Mouse (Mus musculus) kidney, postnatal 4 days (tissue): ENCODE results near the gene AW822073.

Experiments used
- DNase-seq, 2 experiments: peaks; one replicate each; pipeline ENCODE4 v3.0.0; 2021; ENCODE audit warnings: mixed read lengths in 2 of 2

The AW822073 gene

DNA sequence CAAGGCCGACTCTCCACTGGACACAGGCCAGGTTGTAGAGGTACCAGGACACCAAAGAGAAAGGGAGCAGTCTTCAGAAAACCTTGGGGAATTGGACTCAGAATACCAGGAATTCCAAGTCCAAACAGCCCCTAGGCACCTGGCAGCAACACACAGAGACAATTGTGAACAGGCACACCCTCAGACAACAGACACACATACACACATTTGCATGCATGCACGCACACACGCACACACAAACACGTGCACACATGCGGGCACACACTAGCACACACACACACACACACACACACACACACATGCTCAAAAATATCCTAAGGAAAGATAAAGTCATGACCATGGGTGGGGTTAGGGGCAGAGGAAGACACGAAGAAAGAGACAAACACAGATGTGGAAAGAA, 4.0 kb downstream of the AW822073 start:
- DNase-seq, result peak in 1 of 2 experiments; percentile 30

DNA sequence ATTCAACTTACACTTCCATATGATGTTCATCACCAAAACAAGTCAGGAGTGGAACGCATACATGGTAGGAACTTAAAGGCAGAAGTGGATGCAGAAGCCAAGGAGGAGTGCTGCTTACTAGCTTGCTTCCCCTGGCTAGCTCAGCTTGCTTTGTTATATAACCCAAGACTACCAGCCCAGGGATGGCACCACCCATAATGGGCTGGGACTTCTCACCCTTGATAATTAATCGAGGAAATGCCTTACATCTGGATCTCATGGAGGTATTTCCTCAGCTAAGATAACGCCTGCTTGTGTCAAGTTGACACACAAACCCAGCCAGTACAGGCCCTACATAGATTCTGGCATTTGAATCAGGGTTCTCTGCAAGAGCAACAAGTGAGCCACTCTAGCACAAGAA, 7.4 kb downstream of the AW822073 start:
- no peak for DNase-seq

DNA sequence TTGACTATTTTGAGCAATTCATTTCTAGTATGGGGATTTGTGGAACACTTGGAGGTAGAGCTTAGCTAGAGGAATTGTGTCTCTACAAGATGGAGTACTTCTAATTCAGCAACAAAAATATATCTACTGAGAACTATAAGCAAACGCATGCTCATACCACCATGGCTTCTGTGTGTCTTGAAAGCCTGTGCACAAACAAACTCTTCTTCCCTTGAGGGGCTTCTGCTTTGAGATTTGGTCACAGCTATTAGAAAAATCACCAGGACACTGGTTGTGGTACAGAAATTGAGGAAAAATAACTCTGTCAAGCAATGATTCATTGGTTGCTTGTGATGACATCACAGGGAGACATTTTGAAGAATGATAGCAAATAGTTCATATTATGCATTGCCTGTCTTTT, 9.4 kb downstream of the AW822073 start:
- no peak for DNase-seq

DNA sequence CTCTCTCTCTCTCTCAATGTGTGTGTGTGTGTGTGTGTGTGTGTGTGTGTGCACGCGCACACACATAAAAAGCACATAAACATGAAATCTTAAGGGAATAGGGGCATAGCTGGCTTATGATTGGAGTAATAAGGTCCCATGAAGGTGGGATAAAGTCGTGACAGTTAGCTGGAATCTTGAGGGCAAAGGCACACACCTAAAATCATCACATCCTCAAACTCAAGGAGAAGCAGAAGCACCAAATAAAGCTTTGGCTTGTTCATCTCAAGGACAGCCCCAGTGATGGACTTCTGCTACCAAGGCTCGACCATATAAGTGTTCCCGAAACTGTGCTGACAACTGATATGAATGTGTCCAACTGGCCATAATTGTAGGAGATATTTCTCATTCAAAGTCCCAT, 9.8 kb downstream of the AW822073 start:
- DNase-seq, result no peak

DNA sequence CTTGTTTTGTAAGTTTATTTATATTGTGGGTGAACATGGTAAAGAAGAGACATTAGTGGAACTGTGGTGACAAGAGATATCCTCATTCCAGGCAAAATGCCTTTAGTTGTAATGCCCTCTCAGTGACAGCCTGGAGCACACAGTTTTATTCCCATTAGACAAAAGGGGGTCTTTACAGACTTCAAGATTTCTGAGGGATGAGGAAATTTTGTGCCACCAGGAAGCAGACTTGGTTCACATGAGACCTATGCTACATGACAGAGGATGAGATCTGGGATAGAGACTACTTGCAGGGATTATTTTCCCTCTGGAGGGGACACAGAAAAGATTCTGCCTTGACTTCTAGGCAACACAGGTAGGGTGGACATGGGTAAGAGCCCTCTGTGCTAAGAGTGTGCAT, 10.2 kb downstream of the AW822073 start:
- no peak for DNase-seq

DNA sequence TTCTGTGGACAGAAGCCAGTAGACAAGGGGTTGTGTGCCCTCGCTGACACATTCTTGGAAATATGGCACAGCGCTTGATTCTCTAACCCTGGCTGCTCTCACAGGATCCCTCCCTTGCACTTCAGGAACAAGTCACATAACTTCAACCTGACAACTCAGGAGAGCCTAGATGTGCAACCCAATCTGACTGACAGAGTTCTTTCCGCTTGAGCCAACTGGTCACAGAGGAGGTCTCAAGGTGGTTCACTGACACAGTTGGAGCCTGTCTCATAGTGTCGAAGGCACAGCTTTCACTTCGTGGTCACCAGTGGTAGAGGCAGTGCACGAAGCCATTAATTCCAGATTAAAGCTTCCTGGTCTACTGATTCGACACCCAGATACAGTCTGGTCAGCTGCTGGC, 12.5 kb downstream of the AW822073 start:
- DNase-seq, result no peak

DNA sequence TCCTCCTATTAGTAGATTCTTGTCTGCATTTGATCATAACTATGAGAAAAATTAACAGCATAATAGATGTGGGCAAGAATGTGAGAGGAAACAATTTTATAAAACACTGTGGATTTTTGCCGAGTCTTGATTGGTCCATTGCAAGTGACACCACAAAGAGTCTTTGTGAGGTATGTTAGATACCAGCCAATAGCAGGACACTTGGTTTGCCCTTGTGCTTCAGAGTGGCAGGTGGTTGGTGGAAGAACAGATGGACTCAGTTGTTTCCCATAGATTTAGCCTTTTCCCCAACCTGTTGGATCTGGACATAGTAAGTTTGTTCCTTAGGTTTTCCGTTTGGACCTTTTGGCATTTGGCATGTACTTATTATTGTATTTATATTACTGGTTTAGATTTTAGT, 13.5 kb downstream of the AW822073 start:
- DNase-seq, result no peak

DNA sequence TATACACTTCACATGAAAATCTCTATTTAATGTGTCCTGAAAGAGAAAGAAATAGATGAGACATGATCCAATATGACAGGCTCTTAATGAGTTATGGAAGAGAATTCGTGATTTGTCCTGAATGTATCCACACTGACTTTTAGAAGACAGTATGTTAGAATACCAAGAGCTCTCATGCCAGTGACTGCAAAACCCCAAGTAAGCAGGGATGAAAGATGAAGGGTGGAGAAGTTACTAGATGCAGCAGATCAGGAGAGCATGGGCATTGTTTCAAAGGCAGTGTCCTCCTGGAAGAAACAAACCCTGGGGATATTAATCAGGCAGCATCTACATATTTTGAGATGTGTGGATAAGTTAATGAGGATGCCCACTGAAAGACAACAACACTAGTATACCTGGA, 14.2 kb downstream of the AW822073 start:
- no peak for DNase-seq

DNA sequence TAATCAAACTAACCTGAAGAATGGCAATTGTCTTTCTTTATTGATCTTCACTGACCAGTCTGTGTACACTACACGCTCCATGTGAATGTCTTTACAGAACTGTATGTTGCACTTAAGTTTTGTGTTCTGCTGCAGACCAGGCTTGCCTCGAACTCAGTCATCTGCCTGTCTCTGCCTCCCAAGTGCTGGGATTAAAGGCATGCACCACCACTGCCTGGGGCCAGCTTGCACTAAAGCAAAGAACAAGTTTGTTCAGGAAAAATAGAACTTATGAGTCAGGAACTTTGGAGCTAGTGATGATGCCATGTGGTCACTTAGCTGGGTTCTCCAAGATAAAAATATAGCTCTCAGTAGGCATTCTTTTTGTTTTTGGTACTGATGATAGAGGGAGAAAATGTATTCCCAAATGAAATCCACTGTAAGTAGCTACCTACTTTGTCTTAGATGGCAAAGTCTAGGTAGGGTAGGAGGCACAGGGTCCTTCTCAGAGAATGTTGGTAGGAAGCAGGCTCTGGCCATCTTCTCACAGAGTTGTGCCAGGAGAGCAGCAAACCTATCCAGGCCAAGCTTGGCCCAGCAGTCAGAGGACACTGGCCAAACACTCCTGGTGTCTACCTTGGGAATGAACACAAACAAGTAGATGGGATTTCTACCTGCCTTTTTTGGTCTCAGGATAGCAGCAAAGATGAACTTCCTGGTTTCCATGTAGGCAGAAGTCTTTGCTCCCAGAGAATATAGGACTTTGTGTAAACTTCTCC, 14.8 kb downstream of the AW822073 start:
- DNase-seq, result no peak

DNA sequence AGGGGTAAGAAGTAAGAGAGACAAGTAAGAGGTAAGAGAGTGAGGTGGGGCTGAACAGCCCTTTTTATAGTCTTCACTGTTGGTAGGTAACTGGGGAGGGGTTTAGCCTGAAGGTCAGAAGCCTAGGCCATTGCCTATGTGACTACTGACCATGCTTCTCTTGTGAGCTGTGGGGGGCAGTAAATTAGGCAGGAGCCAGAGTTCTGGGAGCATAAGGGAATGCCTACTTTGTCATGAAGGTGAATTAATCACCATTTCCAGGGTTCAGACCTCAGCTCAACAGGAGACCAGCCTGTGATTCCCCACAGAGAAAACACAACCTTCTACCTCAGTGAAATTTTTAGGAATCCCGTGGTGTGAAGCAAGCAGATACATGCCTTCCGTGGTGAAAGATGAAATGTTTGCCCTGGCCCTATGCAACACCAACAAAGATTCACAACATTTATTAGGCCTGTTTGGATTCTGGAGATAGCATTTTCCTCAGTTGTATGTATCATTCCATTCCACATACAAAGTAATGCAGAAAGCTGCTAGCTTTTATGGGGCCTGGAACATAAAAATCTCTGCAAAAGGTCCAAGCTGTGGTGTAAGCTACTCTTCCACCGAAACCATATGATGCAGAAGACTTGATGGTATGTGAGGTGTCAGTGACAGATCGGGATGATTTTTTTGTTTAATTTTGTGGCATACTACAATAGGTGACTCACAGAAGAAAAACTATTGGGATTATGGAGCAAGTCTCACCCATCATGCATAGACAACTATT, 17.9 kb downstream of the AW822073 start:
- no peak for DNase-seq

DNA sequence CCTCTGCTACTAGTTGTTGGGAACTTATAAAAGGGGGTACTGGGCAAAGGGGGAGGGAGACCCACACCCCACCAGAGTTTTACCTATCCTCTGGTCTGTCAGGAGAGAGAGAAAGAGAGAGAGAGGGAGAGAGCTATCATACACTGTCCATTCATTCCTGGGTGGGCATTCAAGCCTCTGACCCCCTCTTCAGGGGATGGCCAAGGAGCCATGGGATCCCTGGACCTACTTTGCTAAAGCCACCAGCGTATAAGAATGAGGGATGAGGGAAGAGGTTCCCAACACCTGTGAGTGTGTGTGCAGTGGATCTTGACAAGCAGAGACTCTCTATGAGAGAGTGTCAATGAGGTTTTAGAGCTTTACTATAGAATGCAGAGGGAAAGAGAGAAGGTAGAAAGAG, 18.7 kb downstream of the AW822073 start:
- no peak for DNase-seq
